Mouse (Mus musculus): ENCODE measurements around the gene Hdac5. TPM values are rescaled to one million over a fixed set of nuclear protein-coding genes. Genes with fewer than 3 reads are reported as not detected.
A peak's percentile ranks its signal among the peaks of the same experiment; 100 is the strongest.

Hdac5 gene
- polyA plus RNA-seq, 1 experiment from 2014 or later: 54.5 TPM

DNA sequence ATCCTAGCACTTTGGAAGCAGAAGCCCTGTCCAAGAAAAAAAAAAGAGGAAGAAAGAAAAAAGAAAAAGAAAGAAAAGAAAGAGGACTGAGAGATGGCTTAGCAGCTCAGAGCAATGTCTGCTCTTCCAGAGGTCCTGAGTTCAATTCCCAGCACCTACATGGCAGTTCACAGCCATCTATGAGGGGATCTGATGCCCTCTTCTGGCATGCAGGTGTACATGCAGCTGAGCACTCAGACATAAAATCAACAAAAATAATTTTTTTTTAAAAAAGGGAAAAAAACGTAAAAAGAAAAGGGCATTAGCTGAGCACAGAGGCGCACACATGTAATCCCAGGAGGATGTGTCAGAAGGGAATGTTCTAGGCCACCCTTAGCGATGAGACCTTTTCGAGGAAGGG lies 16.9 kb upstream of the Hdac5 start:
- H3K4me3 ChIP-seq (ENCODE audit: control insufficient read depth in 1 of 2, insufficient read depth in 1 of 2, low read depth in 1 of 2, low read length in 2 of 2): no peak overlapping the region
- H3K4me1 ChIP-seq (ENCODE audit: control insufficient read depth in 2 of 2, insufficient read depth in 2 of 2, low read length in 2 of 2): peaks cover 13 to 21% of the 10 kb centered on the region in 2 experiments
- no peak overlapping the region for H3K4me2 ChIP-seq (ENCODE audit: low read length)
- ATAC-seq (ENCODE audit: insufficient number of reproducible peaks, insufficient read depth, low FRiP score, low read depth): no peak
- no peaks in the 10 kb centered on the region for H3K9me3 ChIP-seq (ENCODE audit: control insufficient read depth, low read length)
- H3K27me3 ChIP-seq (ENCODE audit: control insufficient read depth, insufficient read depth, low read length): no peaks in the 10 kb centered on the region
- no peak overlapping the region for H3K9ac ChIP-seq (ENCODE audit: low read length)
- 84% methylated on average over 4 of the region's 4 CpGs for WGBS
- no peak overlapping the region for H3K27ac ChIP-seq (replicated peaks in 1 of 2; ENCODE audit: control insufficient read depth in 1 of 2, insufficient read depth in 1 of 2, low read depth in 2 of 2, low read length in 2 of 2)
- H3K36me3 ChIP-seq (ENCODE audit: control insufficient read depth, insufficient read depth, low read length): peaks cover 12% of the 10 kb centered on the region

DNA sequence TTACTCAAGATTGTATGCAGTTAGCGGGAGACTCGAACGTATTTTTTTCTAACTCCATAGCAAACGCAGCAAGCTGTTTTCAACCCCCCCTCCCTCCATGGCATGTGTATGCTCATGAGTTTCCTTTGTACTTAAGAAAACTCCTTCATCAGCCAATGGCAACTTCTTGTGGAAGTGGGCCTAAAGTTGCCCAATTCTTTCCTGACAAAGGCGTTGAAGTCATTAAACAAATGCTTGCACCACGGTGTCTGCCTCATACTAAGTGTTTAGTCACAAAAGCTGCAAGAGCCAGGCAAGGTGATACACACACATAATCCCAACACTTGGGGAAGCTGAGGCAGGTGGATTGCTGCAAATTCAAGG lies 16.3 kb upstream of the Hdac5 start:
- Histone ChIP-seq H3K9me3 (ENCODE audit: control insufficient read depth, low read length) (no peaks in the 10 kb centered on the region), H3K4me3 (ENCODE audit: control insufficient read depth in 1 of 2, insufficient read depth in 1 of 2, low read depth in 1 of 2, low read length in 2 of 2) (no peak overlapping the region), H3K4me1 (ENCODE audit: control insufficient read depth in 2 of 2, insufficient read depth in 2 of 2, low read length in 2 of 2) (peaks cover 13 to 21% of the 10 kb centered on the region in 2 experiments), H3K27ac (replicated peaks in 1 of 2; ENCODE audit: control insufficient read depth in 1 of 2, insufficient read depth in 1 of 2, low read depth in 2 of 2, low read length in 2 of 2) (no peak overlapping the region), H3K36me3 (ENCODE audit: control insufficient read depth, insufficient read depth, low read length) (peaks cover 6% of the 10 kb centered on the region), H3K4me2 (ENCODE audit: low read length) (no peak overlapping the region), H3K27me3 (ENCODE audit: control insufficient read depth, insufficient read depth, low read length) (no peaks in the 10 kb centered on the region), H3K9ac (ENCODE audit: low read length) (no peak overlapping the region)
- no peak for ATAC-seq (ENCODE audit: insufficient number of reproducible peaks, insufficient read depth, low FRiP score, low read depth)
- WGBS: 81% methylated on average over 6 of the region's 6 CpGs

DNA sequence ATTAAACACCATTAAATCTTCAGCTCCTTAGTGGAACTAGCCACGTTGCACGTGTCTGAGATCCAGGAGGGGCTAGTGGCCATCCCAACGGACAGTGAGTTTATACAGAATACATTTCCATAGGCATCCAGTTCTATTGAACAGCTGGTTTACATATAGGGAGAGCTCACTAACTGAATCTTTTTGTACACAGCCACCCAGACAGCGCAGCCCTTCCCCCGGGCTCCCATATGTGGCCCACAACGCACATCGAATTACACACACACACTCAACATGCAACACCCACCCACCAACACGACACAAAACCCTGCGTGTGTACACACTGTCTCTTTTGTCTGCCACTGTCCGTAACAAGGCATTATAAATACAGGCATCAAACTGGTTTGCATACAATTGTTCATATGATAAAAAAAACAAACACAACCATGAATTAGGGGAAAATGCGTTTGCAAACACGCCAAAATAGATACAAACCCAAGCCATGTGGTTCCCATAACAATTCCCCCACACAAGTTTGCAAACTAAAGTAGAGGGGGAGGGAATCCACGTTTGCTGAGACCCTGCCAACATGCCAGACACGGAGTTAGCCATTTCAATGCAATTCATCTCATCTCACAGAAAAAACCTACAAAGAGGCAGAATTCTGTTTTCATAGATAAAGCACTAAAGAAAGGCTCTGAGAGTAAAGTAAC lies 15.8 kb upstream of the Hdac5 start:
- peak overlapping the region; percentile 70 for H3K4me2 ChIP-seq (ENCODE audit: low read length)
- no peak for ATAC-seq (ENCODE audit: insufficient number of reproducible peaks, insufficient read depth, low FRiP score, low read depth)
- peaks cover 1% of the 10 kb centered on the region; the same call in 1 of the 2 replicates for H3K36me3 ChIP-seq (ENCODE audit: control insufficient read depth, insufficient read depth, low read length)
- peaks cover 13 to 21% of the 10 kb centered on the region in 2 experiments for H3K4me1 ChIP-seq (ENCODE audit: control insufficient read depth in 2 of 2, insufficient read depth in 2 of 2, low read length in 2 of 2)
- H3K4me3 ChIP-seq (ENCODE audit: control insufficient read depth in 1 of 2, insufficient read depth in 1 of 2, low read depth in 1 of 2, low read length in 2 of 2): peak overlapping the region in 1 of 2 experiments; percentile 29; a peak in 2 of 4 replicates
- H3K27me3 ChIP-seq (ENCODE audit: control insufficient read depth, insufficient read depth, low read length): no peaks in the 10 kb centered on the region
- H3K9me3 ChIP-seq (ENCODE audit: control insufficient read depth, low read length): no peaks in the 10 kb centered on the region
- H3K9ac ChIP-seq (ENCODE audit: low read length): peak overlapping the region; percentile 55
- peak overlapping the region in 1 of 2 experiments; percentile 2; a peak in 1 of 4 replicates for H3K27ac ChIP-seq (replicated peaks in 1 of 2; ENCODE audit: control insufficient read depth in 1 of 2, insufficient read depth in 1 of 2, low read depth in 2 of 2, low read length in 2 of 2)
- WGBS: 67% methylated on average over 14 of the region's 14 CpGs

DNA sequence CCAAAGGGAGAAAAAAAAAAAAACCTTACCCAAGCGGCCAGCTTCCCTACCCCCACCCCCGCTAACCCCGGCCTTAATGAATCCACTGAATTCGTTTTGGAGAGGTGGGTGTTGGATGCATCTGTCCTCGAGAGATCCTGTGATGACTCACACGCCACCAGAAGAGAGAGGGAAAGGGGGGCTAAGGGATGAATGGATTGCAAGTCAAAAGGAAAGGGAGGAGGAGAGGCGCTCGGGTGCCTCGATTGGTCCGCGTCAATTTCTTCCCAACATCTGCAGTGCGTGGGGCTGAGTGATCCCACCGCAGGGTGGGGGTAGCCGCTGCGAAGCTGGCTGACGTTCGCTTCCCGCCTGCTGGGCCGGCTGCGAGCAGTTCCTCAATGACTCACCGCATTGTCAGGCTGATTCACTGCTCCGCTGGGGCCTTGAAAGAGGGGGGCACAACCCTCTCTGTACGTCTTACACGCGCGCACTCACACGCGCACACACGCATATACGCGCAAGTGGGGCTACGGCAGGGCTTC lies 15.0 kb upstream of the Hdac5 start:
- peak overlapping the region; percentile 55 for H3K9ac ChIP-seq (ENCODE audit: low read length)
- peak overlapping the region in 1 of 2 experiments; percentile 2; a peak in 1 of 4 replicates for H3K27ac ChIP-seq (replicated peaks in 1 of 2; ENCODE audit: control insufficient read depth in 1 of 2, insufficient read depth in 1 of 2, low read depth in 2 of 2, low read length in 2 of 2)
- H3K27me3 ChIP-seq (ENCODE audit: control insufficient read depth, insufficient read depth, low read length): no peaks in the 10 kb centered on the region
- no peaks in the 10 kb centered on the region for H3K36me3 ChIP-seq (ENCODE audit: control insufficient read depth, insufficient read depth, low read length)
- under 1% methylated on average over 32 of the region's 32 CpGs for WGBS
- H3K4me2 ChIP-seq (ENCODE audit: low read length): peak overlapping the region; percentile 70
- H3K9me3 ChIP-seq (ENCODE audit: control insufficient read depth, low read length): no peaks in the 10 kb centered on the region
- peak overlapping the region; percentile 29 for H3K4me3 ChIP-seq (ENCODE audit: control insufficient read depth in 1 of 2, insufficient read depth in 1 of 2, low read depth in 1 of 2, low read length in 2 of 2)
- ATAC-seq (ENCODE audit: insufficient number of reproducible peaks, insufficient read depth, low FRiP score, low read depth): peak; percentile 52
- H3K4me1 ChIP-seq (ENCODE audit: control insufficient read depth in 2 of 2, insufficient read depth in 2 of 2, low read length in 2 of 2): peaks cover 13 to 21% of the 10 kb centered on the region in 2 experiments

DNA sequence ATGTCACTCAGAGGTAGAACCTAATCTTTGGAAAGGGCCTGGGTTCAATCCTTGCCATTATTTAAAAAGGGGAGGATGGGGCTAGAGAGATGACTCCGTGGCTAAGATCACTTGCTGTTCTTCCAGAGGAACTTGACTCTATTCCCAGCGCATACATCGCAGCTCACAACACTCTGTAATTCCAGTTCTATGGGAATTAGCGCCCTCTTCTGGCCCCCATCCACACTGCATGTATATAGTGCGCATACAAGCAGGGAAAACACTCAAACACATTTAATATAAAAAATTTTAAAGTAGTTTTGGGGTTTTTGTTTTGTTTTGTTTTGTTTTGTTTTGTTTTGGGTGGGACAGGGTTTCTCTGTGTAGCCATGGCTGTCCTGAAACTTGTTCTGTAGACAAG lies 11.9 kb upstream of the Hdac5 start:
- Histone ChIP-seq H3K4me2 (ENCODE audit: low read length) (no peak overlapping the region), H3K36me3 (ENCODE audit: control insufficient read depth, insufficient read depth, low read length) (no peaks in the 10 kb centered on the region), H3K9me3 (ENCODE audit: control insufficient read depth, low read length) (no peaks in the 10 kb centered on the region), H3K27ac (replicated peaks in 1 of 2; ENCODE audit: control insufficient read depth in 1 of 2, insufficient read depth in 1 of 2, low read depth in 2 of 2, low read length in 2 of 2) (no peak overlapping the region), H3K4me3 (ENCODE audit: control insufficient read depth in 1 of 2, insufficient read depth in 1 of 2, low read depth in 1 of 2, low read length in 2 of 2) (no peak overlapping the region), H3K27me3 (ENCODE audit: control insufficient read depth, insufficient read depth, low read length) (no peaks in the 10 kb centered on the region), H3K4me1 (ENCODE audit: control insufficient read depth in 2 of 2, insufficient read depth in 2 of 2, low read length in 2 of 2) (peaks cover 8 to 12% of the 10 kb centered on the region in 2 experiments; a peak in 3 of 4 replicates), H3K9ac (ENCODE audit: low read length) (no peak overlapping the region)
- 54% methylated on average over 5 of the region's 5 CpGs for WGBS
- no peak for ATAC-seq (ENCODE audit: insufficient number of reproducible peaks, insufficient read depth, low FRiP score, low read depth)

DNA sequence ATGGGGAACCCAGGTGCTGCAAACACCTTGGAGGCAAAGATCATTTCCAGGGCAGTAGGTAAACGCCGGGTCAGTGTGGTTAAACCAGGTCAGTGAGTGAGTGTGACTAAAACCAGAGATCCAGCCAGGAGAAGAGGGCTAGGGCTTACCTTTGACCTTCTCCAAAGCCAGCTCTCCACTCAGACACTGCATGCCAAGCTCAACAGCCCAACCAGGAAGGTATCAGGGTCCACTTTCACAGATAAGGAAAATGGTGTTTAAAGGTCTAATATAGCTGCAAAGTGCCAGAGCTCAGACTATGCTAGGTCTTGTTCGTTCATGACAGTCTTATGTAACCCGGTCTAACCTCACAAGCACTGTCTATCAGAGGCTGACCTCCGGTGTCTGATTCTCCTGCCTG lies 11.3 kb upstream of the Hdac5 start:
- Histone ChIP-seq H3K4me2 (ENCODE audit: low read length) (no peak overlapping the region), H3K27me3 (ENCODE audit: control insufficient read depth, insufficient read depth, low read length) (no peaks in the 10 kb centered on the region), H3K36me3 (ENCODE audit: control insufficient read depth, insufficient read depth, low read length) (no peaks in the 10 kb centered on the region), H3K9ac (ENCODE audit: low read length) (no peak overlapping the region), H3K9me3 (ENCODE audit: control insufficient read depth, low read length) (no peaks in the 10 kb centered on the region), H3K27ac (replicated peaks in 1 of 2; ENCODE audit: control insufficient read depth in 1 of 2, insufficient read depth in 1 of 2, low read depth in 2 of 2, low read length in 2 of 2) (no peak overlapping the region), H3K4me3 (ENCODE audit: control insufficient read depth in 1 of 2, insufficient read depth in 1 of 2, low read depth in 1 of 2, low read length in 2 of 2) (no peak overlapping the region), H3K4me1 (ENCODE audit: control insufficient read depth in 2 of 2, insufficient read depth in 2 of 2, low read length in 2 of 2) (peaks cover 8 to 12% of the 10 kb centered on the region in 2 experiments; a peak in 3 of 4 replicates)
- ATAC-seq (ENCODE audit: insufficient number of reproducible peaks, insufficient read depth, low FRiP score, low read depth): no peak
- 67% methylated on average over 5 of the region's 5 CpGs for WGBS

DNA sequence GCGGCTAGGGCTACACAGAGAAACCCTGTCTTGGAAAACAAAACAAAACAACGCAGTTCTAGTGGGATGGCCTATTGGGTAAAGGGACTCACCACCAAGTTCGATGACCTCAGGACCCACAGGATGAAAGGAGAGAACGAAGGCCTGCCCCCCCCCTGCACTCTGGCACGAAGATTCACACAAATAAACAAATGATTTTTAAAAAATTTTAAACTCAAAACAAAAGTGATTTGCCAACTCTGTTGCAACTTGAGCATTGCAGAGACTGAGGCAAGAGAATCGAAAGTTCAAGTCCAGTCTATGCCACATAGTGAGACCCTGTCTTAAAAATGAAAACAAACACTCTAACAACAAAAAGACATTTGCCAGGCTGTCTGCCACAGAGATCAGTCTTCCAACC lies 10.7 kb upstream of the Hdac5 start:
- 86% methylated on average over 6 of the region's 6 CpGs for WGBS
- Histone ChIP-seq H3K4me1 (ENCODE audit: control insufficient read depth in 2 of 2, insufficient read depth in 2 of 2, low read length in 2 of 2) (peaks cover 8 to 11% of the 10 kb centered on the region in 2 experiments; a peak in 3 of 4 replicates), H3K27ac (replicated peaks in 1 of 2; ENCODE audit: control insufficient read depth in 1 of 2, insufficient read depth in 1 of 2, low read depth in 2 of 2, low read length in 2 of 2) (no peak overlapping the region), H3K4me2 (ENCODE audit: low read length) (no peak overlapping the region), H3K4me3 (ENCODE audit: control insufficient read depth in 1 of 2, insufficient read depth in 1 of 2, low read depth in 1 of 2, low read length in 2 of 2) (no peak overlapping the region), H3K27me3 (ENCODE audit: control insufficient read depth, insufficient read depth, low read length) (no peaks in the 10 kb centered on the region), H3K9ac (ENCODE audit: low read length) (no peak overlapping the region), H3K36me3 (ENCODE audit: control insufficient read depth, insufficient read depth, low read length) (no peaks in the 10 kb centered on the region), H3K9me3 (ENCODE audit: control insufficient read depth, low read length) (no peaks in the 10 kb centered on the region)
- ATAC-seq (ENCODE audit: insufficient number of reproducible peaks, insufficient read depth, low FRiP score, low read depth): no peak
